Mouse (Mus musculus) embryonic facial prominence, embryonic 12.5 days (tissue): ENCODE data around the gene Sgms2. TPM values are rescaled to one million over a fixed set of nuclear protein-coding genes. Genes with fewer than 3 reads are reported as not detected.

Experiments used
- ATAC-seq: fragments of 200-750 bp; cut with Nextera tagmentation; 2 replicates; pipeline ENCODE4 v1.8.0; 2017; ENCODE audit not compliant: insufficient number of reproducible peaks, insufficient read depth, low FRiP score, low TSS enrichment
- H3K27ac ChIP-seq: fragments of 300-500 bp; sonication (generic); 2 replicates; pipeline ENCODE4 v1.5.1; 2016; ENCODE audit warnings: mild to moderate bottlenecking
- H3K27me3 ChIP-seq: fragments of 300-500 bp; sonication (generic); 2 replicates; pipeline ENCODE4 v1.6.1; 2016; ENCODE audit warnings: mild to moderate bottlenecking, moderate library complexity
- H3K36me3 ChIP-seq: fragments of 300-500 bp; sonication (generic); 2 replicates; pipeline ENCODE4 v1.6.1; 2016; ENCODE audit warnings: mild to moderate bottlenecking
- H3K4me1 ChIP-seq: fragments of 300-500 bp; sonication (generic); 2 replicates; pipeline ENCODE4 v1.6.1; 2016
- H3K4me2 ChIP-seq: fragments of 300-500 bp; sonication (generic); replicated peaks from 2 replicates; pipeline ENCODE4 v1.6.1; 2016; ENCODE audit warnings: mild to moderate bottlenecking, moderate library complexity
- H3K4me3 ChIP-seq: fragments of 300-500 bp; sonication (generic); 2 replicates; pipeline ENCODE4 v1.5.1; 2016; ENCODE audit warnings: mild to moderate bottlenecking
- H3K9ac ChIP-seq: fragments of 300-500 bp; sonication (generic); 2 replicates; pipeline ENCODE4 v1.6.1; 2016; ENCODE audit warnings: mild to moderate bottlenecking, moderate library complexity
- H3K9me3 ChIP-seq: fragments of 300-500 bp; sonication (generic); 2 replicates; pipeline ENCODE4 v1.6.1; 2016; ENCODE audit warnings: mild to moderate bottlenecking, moderate library complexity
- WGBS: fragments of 180-500 bp; shearing (Covaris S2); methylation state at CpG from one replicate; pipeline ENCODE4 v1.1.7; 2016; 5-methylcytosine and 5-hydroxymethylcytosine counted together
- polyA plus RNA-seq: library from polyadenylated mRNA; unstranded; fragments of >200 nt; fragmentation: Nextera tagmentation; extraction: Ambion mirVana; gene quantifications from 2 replicates; pipeline ENCODE4 v1.2.1, GENCODE M21; 2016

Sgms2 gene
- polyA plus RNA-seq, 1 experiment from 2014 or later, result 3.2 TPM

- ATAC-seq, result no peak
- no peaks in the 10 kb centered on the region for H3K9me3 ChIP-seq
- H3K27ac ChIP-seq, result no peak overlapping the region; the same call in 1 of the 2 replicates
- peak overlapping the region; percentile 53 for H3K4me3 ChIP-seq
- whole genome bisulfite sequencing, result 7% methylated on average over 8 of the region's 8 CpGs
- H3K36me3 ChIP-seq, result 0 out of 2 replicates have a peak, but pooled peaks cover 8% of the 10 kb centered on the region
- H3K27me3 ChIP-seq, result no peaks in the 10 kb centered on the region
- H3K4me1 ChIP-seq, result peaks cover 24% of the 10 kb centered on the region
- H3K9ac ChIP-seq, result peak overlapping the region; percentile 46
- H3K4me2 ChIP-seq, result peak overlapping the region; percentile 68
Observed at GRCm38 (mm10) chr3:131271157-131271556, 220.1 kb downstream of the Sgms2 start.

- H3K4me2 ChIP-seq, result peak overlapping the region; percentile 68
- H3K27me3 ChIP-seq, result no peaks in the 10 kb centered on the region
- no peaks in the 10 kb centered on the region for H3K9me3 ChIP-seq
- H3K27ac ChIP-seq, result no peak overlapping the region
- peak overlapping the region; percentile 53; the same call in 1 of the 2 replicates for H3K4me3 ChIP-seq
- no peak overlapping the region for H3K9ac ChIP-seq
- WGBS, result 50% methylated on average over 6 of the region's 6 CpGs
- no peak for ATAC-seq
- 0 out of 2 replicates have a peak, but pooled peaks cover 8% of the 10 kb centered on the region for H3K36me3 ChIP-seq
- peaks cover 24% of the 10 kb centered on the region for H3K4me1 ChIP-seq
Observed at GRCm38 (mm10) chr3:131270381-131270780, 220.8 kb downstream of the Sgms2 start.

Other genes with a start within 250 kb of the Sgms2 start
- gene Hadh, start 219.3 kb downstream of the Sgms2 start, polyA plus RNA-seq, result 90.2 and 98.6 TPM in 2 replicates
- gene Cyp2u1, start 188.2 kb downstream of the Sgms2 start, polyA plus RNA-seq, result 2.3 and 2.5 TPM in 2 replicates
- 118 and 124 TPM in 2 replicates for gene Papss1, start 73.4 kb upstream of the Sgms2 start, polyA plus RNA-seq